Mouse (Mus musculus) cerebellum, adult 9-11 months (tissue): ENCODE data around the gene Ptpru.

ENCODE experiments used
- DNase-seq: peaks from one replicate; pipeline ENCODE4 v3.0.0; 2022

Gene Ptpru

GRCm38 (mm10) chr4:131837872-131838524 lies at the start of gene Ptpru:
Gene Ptpru, minus strand, starts transcription at chr4:131838288.
- peak; percentile 90 for DNase-seq

DNA sequence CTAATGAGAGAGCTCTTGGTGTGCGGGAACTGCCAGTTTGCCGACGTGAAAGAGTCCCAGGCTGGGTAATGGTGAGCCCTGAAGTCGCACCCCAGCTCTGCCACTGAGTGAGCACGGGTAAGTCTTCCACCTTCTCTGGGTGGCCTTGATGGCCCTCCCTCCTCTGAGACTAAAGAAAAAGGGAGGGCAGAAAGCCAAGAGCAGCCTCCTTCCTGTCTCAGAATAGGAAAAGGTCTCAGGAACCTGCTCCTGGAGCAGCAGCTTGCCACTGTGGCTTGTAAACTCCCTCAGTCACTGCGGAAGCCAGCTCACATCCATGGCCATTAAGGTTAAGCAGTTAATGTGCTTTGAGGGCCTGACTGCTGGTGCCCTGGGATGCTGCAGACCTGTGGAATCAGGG lies 47.3 kb upstream of the Ptpru start:
- no peak for DNase-seq

DNA sequence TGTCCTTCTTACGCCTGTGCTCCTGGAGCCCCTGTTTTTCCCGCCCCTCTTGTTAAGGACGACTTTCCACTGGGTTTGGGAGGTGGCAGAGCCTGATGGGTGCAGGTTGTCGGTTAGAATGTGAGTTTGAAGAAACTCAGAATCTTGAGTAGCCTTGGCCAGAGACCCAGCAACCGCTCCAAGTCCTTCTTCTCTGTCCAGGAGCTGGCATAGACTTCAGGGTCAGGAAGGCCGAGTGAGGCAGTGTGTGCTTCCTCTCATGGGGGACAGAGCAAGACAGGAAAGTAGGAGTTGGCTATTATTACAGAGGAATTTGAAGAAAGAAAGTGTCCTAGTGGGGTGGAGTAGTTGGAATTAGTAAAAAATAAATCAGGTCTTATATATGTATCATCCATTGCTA lies 45.5 kb upstream of the Ptpru start:
- no peak for DNase-seq

DNA sequence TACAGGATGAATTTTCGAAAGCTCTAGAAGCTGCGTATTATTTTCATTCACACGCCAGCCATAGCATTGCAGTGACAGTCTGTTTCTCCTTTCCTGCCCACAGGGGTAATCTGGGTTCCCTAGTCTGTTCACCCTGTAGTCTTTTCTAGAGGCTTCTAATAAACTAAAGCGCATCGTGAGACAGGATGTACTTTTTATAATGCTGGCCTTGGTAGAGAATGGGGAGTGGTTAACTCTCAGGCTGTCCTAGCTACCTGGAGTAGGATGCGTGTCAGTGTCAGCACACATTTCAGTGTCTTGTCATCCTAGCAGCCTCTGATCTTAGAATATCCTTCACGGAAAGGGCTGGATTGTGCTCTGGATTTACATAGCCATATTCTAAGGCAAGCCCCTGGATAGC lies 43.2 kb upstream of the Ptpru start:
- no peak for DNase-seq

- no peak for DNase-seq
These were observed 41.6 kb upstream of the Ptpru start for GRCm38 (mm10) chr4:131879692-131880091.

DNA sequence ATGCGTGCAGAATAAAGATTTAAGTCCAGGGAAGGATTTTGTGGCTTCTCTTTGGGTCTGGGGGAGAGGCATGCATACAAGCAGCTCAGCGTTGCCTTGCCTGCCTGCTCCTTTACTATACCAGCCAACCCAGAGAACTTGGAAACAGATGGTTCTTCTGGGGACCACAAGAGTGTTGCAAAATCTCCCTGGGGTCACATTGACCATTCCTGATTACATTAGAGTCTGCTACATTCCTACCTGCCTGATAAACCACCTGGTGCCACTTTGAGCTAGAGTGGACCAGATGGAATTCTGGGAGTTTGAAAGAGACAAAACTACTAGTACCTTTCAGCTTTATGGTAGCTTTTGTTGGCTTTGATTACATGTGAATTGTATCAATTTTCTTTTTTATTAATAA lies 38.7 kb upstream of the Ptpru start:
- DNase-seq, result no peak

- no peak for DNase-seq
These were observed 37.2 kb upstream of the Ptpru start for GRCm38 (mm10) chr4:131875242-131875641.

GRCm38 (mm10) chr4:131874567-131874966 lies 36.5 kb upstream of the Ptpru start:
- no peak for DNase-seq

- no peak for DNase-seq
These were observed 36.1 kb upstream of the Ptpru start for GRCm38 (mm10) chr4:131874169-131874536.

DNA sequence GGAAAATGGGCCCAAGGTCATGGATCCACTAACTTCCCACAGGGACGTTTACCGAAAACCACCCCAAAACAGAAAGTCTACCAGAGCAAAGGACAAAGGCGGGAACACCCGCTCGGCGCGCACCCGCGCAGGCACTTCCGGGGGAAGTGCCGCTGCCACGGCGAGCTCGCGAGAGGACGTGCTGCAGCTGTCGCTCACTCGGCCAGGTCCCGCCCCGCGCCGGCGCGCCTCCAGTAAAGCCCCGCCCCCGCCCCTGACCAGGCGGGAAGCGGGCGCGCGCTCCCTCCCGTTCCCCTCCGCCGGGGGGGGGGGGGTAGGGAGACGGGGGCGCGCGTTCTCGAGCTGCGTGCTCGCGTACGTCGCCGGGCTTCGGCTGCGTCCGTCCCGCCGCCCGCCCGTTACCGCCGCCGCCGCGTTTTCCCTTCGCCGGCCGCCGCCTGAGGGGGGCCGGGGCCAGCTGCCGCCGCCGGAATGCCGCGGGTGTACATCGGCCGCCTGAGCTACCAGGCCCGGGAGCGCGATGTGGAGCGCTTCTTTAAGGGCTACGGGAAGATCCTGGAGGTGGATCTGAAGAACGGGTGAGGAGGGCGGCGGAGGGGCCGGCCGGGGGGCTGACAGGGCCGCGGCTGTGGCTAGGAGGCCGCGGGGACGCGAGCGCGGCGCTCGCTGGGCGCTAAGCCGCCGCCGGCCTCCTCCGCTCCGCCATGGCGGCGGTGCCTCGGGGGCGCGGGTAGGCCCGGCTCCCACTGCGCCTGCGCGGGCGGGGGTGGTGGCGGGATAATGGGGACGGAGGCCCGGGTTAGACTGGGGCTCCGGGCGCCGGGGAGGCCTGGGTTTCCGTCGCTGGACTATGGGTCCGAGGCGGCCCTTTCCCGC lies 35.4 kb upstream of the Ptpru start, which contains the start of gene Srsf4:
TSS of gene Srsf4 (plus strand) at position 325 of the 876 bp plus-strand sequence.
- DNase-seq, result peak; percentile 95

DNA sequence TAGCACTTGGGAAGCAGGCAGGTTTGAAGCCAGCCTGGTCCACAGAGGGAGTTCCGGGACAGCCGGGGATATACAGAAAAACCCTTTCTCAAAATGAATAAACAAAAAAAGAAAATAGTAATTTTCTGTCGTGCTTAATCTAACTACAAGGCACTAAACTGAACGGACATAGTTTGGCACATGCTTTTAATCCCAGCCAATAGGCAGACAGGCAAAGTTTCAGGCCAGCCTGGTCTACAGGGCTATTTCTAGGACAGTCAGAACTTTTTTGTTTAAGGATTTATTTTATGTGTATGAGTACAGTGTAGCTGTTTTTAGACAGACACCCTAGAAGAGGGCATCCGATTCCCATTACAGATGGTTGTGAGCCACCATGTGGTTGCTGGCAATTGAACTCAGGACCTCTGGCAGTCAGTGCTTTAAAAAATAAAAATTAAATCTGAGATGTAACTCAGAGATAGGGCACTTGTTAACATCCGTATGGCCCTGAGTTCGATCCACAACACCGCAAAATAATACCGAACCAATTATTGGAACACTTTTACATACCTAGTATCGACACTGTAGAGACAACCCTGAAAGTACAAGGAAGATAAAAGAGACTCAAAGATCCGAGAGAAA lies 34.7 kb upstream of the Ptpru start:
- peak; percentile 34 for DNase-seq

DNA sequence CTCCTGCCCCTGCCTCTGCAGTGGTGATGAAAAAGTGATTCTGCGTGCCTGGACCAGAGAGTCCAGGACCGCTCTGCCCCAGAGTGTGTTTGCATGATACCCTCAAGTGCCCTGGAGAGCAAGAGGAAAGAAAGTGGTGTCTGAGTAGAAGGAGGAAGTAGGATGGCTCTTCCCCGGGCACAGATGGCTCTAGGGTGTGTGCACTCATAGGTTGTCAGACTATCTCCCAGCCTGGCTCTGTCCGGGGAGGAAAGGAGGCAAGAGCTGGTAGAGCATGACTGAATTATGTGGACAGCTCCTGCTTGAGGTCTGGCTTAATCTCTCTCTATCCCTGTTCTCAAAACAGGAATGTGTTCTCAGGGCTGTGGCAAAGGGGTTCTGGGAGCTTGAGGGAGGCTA lies 23.3 kb upstream of the Ptpru start:
- no peak for DNase-seq

DNA sequence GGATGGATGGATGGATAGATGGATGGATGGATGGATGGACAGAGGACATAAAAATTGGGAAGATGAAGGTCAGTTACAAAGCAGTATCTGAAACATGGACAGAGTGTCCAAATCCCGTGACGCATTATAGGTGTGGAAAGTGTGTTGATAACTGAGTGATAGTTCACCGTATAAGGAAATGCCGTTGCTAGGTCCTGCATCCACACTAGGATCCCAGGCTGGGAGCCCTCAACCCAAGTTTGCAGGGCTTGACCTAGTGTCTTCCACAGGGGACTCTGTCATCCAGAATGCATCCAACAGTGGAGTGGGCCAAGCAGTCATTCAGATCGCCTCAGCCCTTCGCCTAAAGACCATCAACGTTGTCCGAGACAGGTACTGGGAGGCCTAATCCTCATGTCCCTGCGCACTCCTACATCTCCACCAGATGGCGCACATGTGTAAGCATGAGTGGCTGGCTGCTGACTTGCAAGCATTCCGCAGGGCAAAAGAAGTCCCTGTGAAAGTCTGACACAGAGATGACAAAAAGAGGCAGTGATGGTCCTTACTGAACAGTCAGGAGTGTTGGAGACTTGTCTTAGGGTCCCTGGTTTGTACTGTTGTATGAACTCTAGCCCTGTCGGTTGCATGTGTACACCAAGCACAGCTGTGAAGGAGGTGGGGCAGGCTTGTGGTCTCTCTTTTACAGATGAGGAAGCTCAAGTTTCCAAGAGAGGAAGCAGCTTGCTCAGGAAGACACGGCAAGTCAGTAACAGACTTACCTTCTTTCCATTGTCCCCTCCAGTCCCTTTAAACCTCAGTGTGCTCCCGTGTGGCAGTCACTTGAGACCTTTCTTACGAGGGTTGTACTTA lies 22.6 kb upstream of the Ptpru start:
- peak; percentile 68 for DNase-seq

- DNase-seq, result no peak
These were observed 16.9 kb upstream of the Ptpru start for GRCm38 (mm10) chr4:131854950-131855349.

DNA sequence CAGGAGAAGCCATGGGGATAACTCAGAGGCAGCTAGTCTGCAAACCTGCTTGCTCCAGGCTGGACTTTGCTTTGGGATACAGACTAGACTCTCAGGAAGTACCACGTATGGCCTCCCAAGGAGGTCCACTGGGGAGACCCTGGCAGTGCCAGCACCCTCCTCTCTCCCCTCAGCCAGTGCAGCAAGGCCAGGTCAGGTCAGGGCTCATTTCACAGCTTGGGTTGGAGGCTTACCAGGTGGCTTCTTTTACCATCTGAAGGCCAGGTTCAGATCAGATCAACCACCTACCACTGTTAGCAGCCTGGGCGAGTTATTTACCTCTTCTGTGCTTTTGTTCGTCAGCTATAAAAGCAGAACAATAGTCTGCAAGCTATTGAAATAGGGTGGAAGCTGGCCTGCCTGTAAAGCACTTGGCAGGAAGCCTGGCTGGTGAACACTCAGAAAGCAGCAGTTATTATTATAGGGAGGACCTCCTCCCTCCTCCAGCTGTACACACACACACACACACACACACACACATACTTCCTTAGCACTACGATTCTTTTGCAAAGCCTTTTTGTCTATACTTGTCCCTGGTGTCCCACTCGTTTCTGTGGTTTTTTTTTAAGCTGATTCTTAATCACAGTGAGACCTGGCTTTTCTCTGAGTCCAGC lies 12.0 kb upstream of the Ptpru start:
- no peak for DNase-seq

GRCm38 (mm10) chr4:131848082-131848481 lies 10.0 kb upstream of the Ptpru start:
- no peak for DNase-seq

DNA sequence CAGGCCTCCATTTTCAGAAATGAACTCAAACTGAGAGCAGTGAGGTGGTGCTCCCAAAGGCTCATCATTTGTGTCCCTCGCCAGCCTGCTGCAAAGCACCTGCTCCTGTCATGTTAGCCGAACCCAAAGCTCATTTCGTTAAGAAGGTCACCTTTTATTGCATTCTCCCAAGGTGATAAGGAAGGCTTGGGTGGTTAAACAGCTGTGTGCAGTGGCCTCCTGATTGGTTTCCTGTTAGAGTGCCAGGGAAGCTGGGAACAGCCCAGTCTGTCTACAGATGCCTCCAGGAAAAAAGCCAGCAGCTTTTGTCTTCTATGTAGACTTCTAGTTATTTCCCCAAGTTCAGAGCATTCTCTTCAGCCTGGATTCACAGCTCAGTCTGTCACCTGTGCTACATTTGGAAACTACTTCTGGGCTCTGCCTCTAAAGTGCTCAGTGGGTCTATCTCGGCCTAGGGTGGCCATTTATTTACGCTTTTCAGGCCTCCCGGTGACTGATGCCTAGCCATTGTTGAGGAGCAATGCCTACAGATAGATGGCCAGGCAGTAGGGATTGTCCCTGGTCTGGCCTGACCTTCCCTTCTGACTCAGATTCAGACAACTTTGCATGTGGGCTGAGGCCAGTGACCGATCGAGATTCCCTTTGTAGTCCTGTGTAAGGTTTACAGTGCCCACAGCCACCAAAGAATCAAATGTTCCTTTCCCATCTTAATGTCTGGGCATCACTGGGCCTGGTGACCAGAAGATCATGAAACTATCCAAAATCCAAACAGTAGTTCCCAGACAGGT lies 8.1 kb upstream of the Ptpru start:
- no peak for DNase-seq

- DNase-seq, result peak; percentile 92
These were observed 5.2 kb upstream of the Ptpru start, which contains the start of gene Mecr for GRCm38 (mm10) chr4:131843290-131843743. Gene Mecr, plus strand, starts transcription at chr4:131843470.

GRCm38 (mm10) chr4:131836891-131837491 lies 1.1 kb downstream of the Ptpru start:
- peak; percentile 46 for DNase-seq

GRCm38 (mm10) chr4:131836351-131836881 lies 1.7 kb downstream of the Ptpru start:
- DNase-seq, result peak; percentile 56
